Mouse (Mus musculus) hindbrain, postnatal 0 days (tissue): ENCODE measurements around the gene Myog. TPM values are rescaled to one million over a fixed set of nuclear protein-coding genes. Genes with fewer than 3 reads are reported as not detected.

ENCODE experiments used
- ATAC-seq: fragments of 200-750 bp; cut with Nextera tagmentation; 2 replicates; pipeline ENCODE4 v1.8.0; 2017; ENCODE audit warnings: mild to moderate bottlenecking, moderate TSS enrichment, moderate library complexity
- DNase-seq: peaks from one replicate; pipeline ENCODE4 v3.0.0-alpha.2; 2015; ENCODE audit warnings: low spot score
- H3K27ac ChIP-seq: fragments of 300-500 bp; sonication (generic); 2 replicates; pipeline ENCODE4 v1.5.1; 2014; ENCODE audit warnings: mild to moderate bottlenecking
- H3K27me3 ChIP-seq: fragments of 300-500 bp; sonication (generic); 2 replicates; pipeline ENCODE4 v1.6.1; 2014; ENCODE audit warnings: low read length, mixed read lengths; ENCODE audit not compliant: insufficient read depth
- H3K36me3 ChIP-seq: fragments of 300-500 bp; sonication (generic); 2 replicates; pipeline ENCODE4 v1.6.1; 2014; ENCODE audit warnings: low read length, mixed read lengths; ENCODE audit not compliant: insufficient read depth
- H3K4me1 ChIP-seq: fragments of 300-500 bp; sonication (generic); 2 replicates; pipeline ENCODE4 v1.6.1; 2014; ENCODE audit warnings: antibody characterized with exemption, low read length, mixed read lengths; ENCODE audit not compliant: insufficient read depth
- H3K4me2 ChIP-seq: fragments of 300-500 bp; sonication (generic); 2 replicates; pipeline ENCODE4 v1.6.1; 2014; ENCODE audit warnings: low read depth, mild to moderate bottlenecking, low read length, moderate library complexity, mixed read lengths
- H3K4me3 ChIP-seq: fragments of 300-500 bp; sonication (generic); 2 replicates; pipeline ENCODE4 v1.5.1; 2014; ENCODE audit warnings: low read length
- H3K9ac ChIP-seq: fragments of 300-500 bp; sonication (generic); replicated peaks from 2 replicates; pipeline ENCODE4 v1.6.1; 2014; ENCODE audit warnings: mild to moderate bottlenecking, low read length, moderate library complexity, mixed read lengths
- H3K9me3 ChIP-seq: fragments of 300-500 bp; sonication (generic); 2 replicates; pipeline ENCODE4 v1.6.1; 2016; ENCODE audit warnings: low read length, mixed read lengths
- CTCF ChIP-seq: IDR thresholded peaks from 2 replicates; pipeline ENCODE4 v1.5.1; 2016; ENCODE audit warnings: antibody characterized with exemption, control low read depth, low read depth
- WGBS: fragments of 180-500 bp; shearing (Covaris S2); extraction: QIAGEN DNeasy Blood & Tissue Kit; methylation state at CpG from one replicate; pipeline ENCODE4 v1.1.7; 2014; 5-methylcytosine and 5-hydroxymethylcytosine counted together
- polyA plus RNA-seq: library from polyadenylated mRNA; unstranded; fragments of >200 nt; fragmentation: Nextera tagmentation; extraction: Ambion mirVana; gene quantifications from 2 replicates; pipeline ENCODE4 v1.2.1, GENCODE M21; 2015
- total RNA-seq: library from RNA; depleted of rRNA; stranded (reverse); fragments of >200 nt; gene quantifications from 2 replicates; pipeline ENCODE4 v1.2.3, GENCODE M21; 2014; rRNA removed

Myog gene
- total and polyA plus RNA-seq, 2 experiments from 2014 or later = 0.16 TPM; not detected in 1

- H3K9me3 ChIP-seq = no peaks in the 10 kb centered on the region
- 0 out of 2 replicates have a peak overlapping the region, but pooled peaks have one; percentile 51 for H3K27ac ChIP-seq
- DNase-seq (no peak), ATAC-seq (no peak)
- H3K27me3 ChIP-seq = no peaks in the 10 kb centered on the region
- peaks cover 7% of the 10 kb centered on the region; the same call in 1 of the 2 replicates for H3K4me1 ChIP-seq
- WGBS = 82% methylated on average over 11 of the region's 11 CpGs
- no peaks in the 10 kb centered on the region for H3K36me3 ChIP-seq
- no peak overlapping the region for H3K4me3 ChIP-seq
- no peak for TF ChIP-seq CTCF
- no peak overlapping the region for H3K9ac ChIP-seq
- H3K4me2 ChIP-seq = no peak overlapping the region
Observed at GRCm38 (mm10) chr1:134336958-134337710, 47.3 kb downstream of the Myog start.

GRCm38 (mm10) chr1:134339162-134339561 is 49.4 kb downstream of the Myog start:
- no peak overlapping the region for H3K27ac ChIP-seq
- no peak overlapping the region for H3K4me2 ChIP-seq
- no peak for TF ChIP-seq CTCF
- peaks cover 5% of the 10 kb centered on the region for H3K4me1 ChIP-seq
- no peaks in the 10 kb centered on the region for H3K9me3 ChIP-seq
- no peaks in the 10 kb centered on the region for H3K36me3 ChIP-seq
- no peak overlapping the region for H3K9ac ChIP-seq
- no peak for ATAC-seq
- no peaks in the 10 kb centered on the region for H3K27me3 ChIP-seq
- no peak for DNase-seq
- no peak overlapping the region for H3K4me3 ChIP-seq
- WGBS = 96% methylated on average over 7 of the region's 7 CpGs

- Histone ChIP-seq H3K36me3 (no peaks in the 10 kb centered on the region), H3K9ac (no peak overlapping the region), H3K4me2 (no peak overlapping the region), H3K27me3 (no peaks in the 10 kb centered on the region), H3K9me3 (no peaks in the 10 kb centered on the region), H3K4me3 (no peak overlapping the region), H3K4me1 (peaks cover 5% of the 10 kb centered on the region), H3K27ac (no peak overlapping the region)
- DNase-seq = no peak
- TF ChIP-seq CTCF = peak; percentile 33; the same call in 1 of the 2 replicates
- no peak for ATAC-seq
- WGBS = 93% methylated on average over 18 of the region's 18 CpGs
Observed at GRCm38 (mm10) chr1:134339757-134340619, 50.2 kb downstream of the Myog start.

GRCm38 (mm10) chr1:134341641-134342277 is 52.0 kb downstream of the Myog start:
- Histone ChIP-seq H3K27ac (no peak overlapping the region), H3K4me1 (peaks cover 5% of the 10 kb centered on the region), H3K9ac (no peak overlapping the region), H3K27me3 (no peaks in the 10 kb centered on the region), H3K36me3 (peaks cover 6% of the 10 kb centered on the region), H3K4me3 (no peak overlapping the region), H3K9me3 (no peaks in the 10 kb centered on the region), H3K4me2 (peak overlapping the region; percentile 68)
- DNase-seq (no peak), ATAC-seq (no peak)
- no peak for TF ChIP-seq CTCF
- 80% methylated on average over 5 of the region's 5 CpGs for WGBS

Other genes starting within 250 kb of the Myog start
- 11.2 and 26.1 TPM in 2 replicates for gene Btg2, start 210.9 kb upstream of the Myog start, total RNA-seq
- gene Btg2, start 210.9 kb upstream of the Myog start, polyA plus RNA-seq = 13.2 and 14.8 TPM in 2 replicates
- gene Chit1, start 178.7 kb upstream of the Myog start, total RNA-seq = 0.14 TPM in 1 of 2 replicates, not detected in the other
- 0.46 and 0.48 TPM in 2 replicates for gene Chit1, start 178.7 kb upstream of the Myog start, polyA plus RNA-seq
- 4.5 and 6.2 TPM in 2 replicates for gene Chil1, start 107.8 kb upstream of the Myog start, total RNA-seq
- gene Chil1, start 107.8 kb upstream of the Myog start, polyA plus RNA-seq = 3.1 and 4.1 TPM in 2 replicates
- gene Mybph, start 96.5 kb upstream of the Myog start, total RNA-seq = not detected in 2 replicates
- gene Mybph, start 96.5 kb upstream of the Myog start, polyA plus RNA-seq = 0.08 TPM in 1 of 2 replicates, not detected in the other
- 51.1 and 54.2 TPM in 2 replicates for gene Adora1, start 54.6 kb upstream of the Myog start, total RNA-seq
- gene Adora1, start 54.6 kb upstream of the Myog start, polyA plus RNA-seq = 32.6 and 33.4 TPM in 2 replicates
- gene Ppfia4, start 42.9 kb downstream of the Myog start, total RNA-seq = 42.7 and 46.5 TPM in 2 replicates
- 30.6 and 31.6 TPM in 2 replicates for gene Ppfia4, start 42.9 kb downstream of the Myog start, polyA plus RNA-seq
- 189 and 200 TPM in 2 replicates for gene Tmem183a, start 72.0 kb downstream of the Myog start, total RNA-seq
- 100 and 106 TPM in 2 replicates for gene Tmem183a, start 72.0 kb downstream of the Myog start, polyA plus RNA-seq
- gene 4933406M09Rik, start 96.0 kb downstream of the Myog start, total RNA-seq = not detected in 2 replicates
- gene 4933406M09Rik, start 96.0 kb downstream of the Myog start, polyA plus RNA-seq = not detected in 2 replicates
- gene Cyb5r1, start 115.6 kb downstream of the Myog start, total RNA-seq = 5.6 and 10.8 TPM in 2 replicates
- gene Cyb5r1, start 115.6 kb downstream of the Myog start, polyA plus RNA-seq = 11.2 and 11.3 TPM in 2 replicates
- 115 and 120 TPM in 2 replicates for gene Adipor1, start 125.4 kb downstream of the Myog start, total RNA-seq
- gene Adipor1, start 125.4 kb downstream of the Myog start, polyA plus RNA-seq = 79.7 and 81.2 TPM in 2 replicates
- gene Klhl12, start 165.5 kb downstream of the Myog start, total RNA-seq = 25.6 and 28.5 TPM in 2 replicates
- gene Klhl12, start 165.5 kb downstream of the Myog start, polyA plus RNA-seq = 35.1 and 36.9 TPM in 2 replicates
- gene Rabif, start 204.7 kb downstream of the Myog start, total RNA-seq = 32.8 and 37.6 TPM in 2 replicates
- gene Rabif, start 204.7 kb downstream of the Myog start, polyA plus RNA-seq = 68.6 and 69.2 TPM in 2 replicates